Mouse (Mus musculus): ENCODE data around the gene Prkaca. TPM values are rescaled to one million over a fixed set of nuclear protein-coding genes. Genes with fewer than 3 reads are reported as not detected.

Prkaca gene
- polyA plus RNA-seq, 1 experiment, result 75.1 TPM

GRCm38 (mm10) chr8:84042948-84043342 is 70.2 kb downstream of the Prkaca start:
- no peaks in the 10 kb centered on the region for H3K27me3 ChIP-seq (ENCODE audit: control insufficient read depth, insufficient read depth, insufficient read length)

GRCm38 (mm10) chr8:84044103-84044502 is 71.3 kb downstream of the Prkaca start:
- no peak for TF ChIP-seq MYOG (IDR thresholded peaks at IDR 0.05; ENCODE audit: control insufficient read depth, extremely low read depth, insufficient read length)
- no peak for TF ChIP-seq CEBPB (IDR thresholded peaks at IDR 0.05; ENCODE audit: low read depth)
- no peak for TF ChIP-seq FOSL1 (IDR thresholded peaks at IDR 0.05; ENCODE audit: insufficient read depth, low read length, poor library complexity, severe bottlenecking)
- no peak for TF ChIP-seq CTCF (IDR thresholded peaks at IDR 0.05; ENCODE audit: control insufficient read depth, insufficient read depth, insufficient read length)
- TF ChIP-seq MAX (IDR thresholded peaks at IDR 0.05), result no peak
- no peak for TF ChIP-seq USF1 (IDR thresholded peaks at IDR 0.05; ENCODE audit: low read depth)
- TF ChIP-seq MYOD1 (IDR thresholded peaks at IDR 0.05; ENCODE audit: control insufficient read depth, insufficient read length, low read depth), result no peak
- no peaks in the 10 kb centered on the region for H3K27me3 ChIP-seq (ENCODE audit: control insufficient read depth, insufficient read depth, insufficient read length)

More at GRCm38 (mm10) chr8:84042948-84043342, 70.2 kb downstream of the Prkaca start:
- no peak for TF ChIP-seq FOSL1 (IDR thresholded peaks at IDR 0.05; ENCODE audit: insufficient read depth, low read length, poor library complexity, severe bottlenecking)
- TF ChIP-seq MYOG (IDR thresholded peaks at IDR 0.05; ENCODE audit: control insufficient read depth, extremely low read depth, insufficient read length), result no peak
- TF ChIP-seq CEBPB (IDR thresholded peaks at IDR 0.05; ENCODE audit: low read depth), result no peak
- TF ChIP-seq CTCF (IDR thresholded peaks at IDR 0.05; ENCODE audit: control insufficient read depth, insufficient read depth, insufficient read length), result no peak
- TF ChIP-seq MAX (IDR thresholded peaks at IDR 0.05), result no peak
- TF ChIP-seq MYOD1 (IDR thresholded peaks at IDR 0.05; ENCODE audit: control insufficient read depth, insufficient read length, low read depth), result no peak
- no peak for TF ChIP-seq USF1 (IDR thresholded peaks at IDR 0.05; ENCODE audit: low read depth)
- Histone ChIP-seq H3K79me3 (ENCODE audit: low read depth) (no peaks in the 10 kb centered on the region), H3K79me2 (ENCODE audit: control insufficient read depth, insufficient read depth) (no peaks in the 10 kb centered on the region), H3K36me3 (ENCODE audit: control insufficient read depth, insufficient read depth) (no peaks in the 10 kb centered on the region), H3ac (ENCODE audit: control insufficient read depth, insufficient read length, low read depth) (no peak overlapping the region), H3K4me3 (ENCODE audit: insufficient read depth, poor library complexity, severe bottlenecking) (no peak overlapping the region)

GRCm38 (mm10) chr8:84044900-84045299 is 72.1 kb downstream of the Prkaca start, which contains the start of gene Rln3:
Rln3 (minus strand) TSS chr8:84045000.
- H3ac ChIP-seq (ENCODE audit: control insufficient read depth, insufficient read length, low read depth), result no peak within 1 kb of the TSS
- H3K79me3 ChIP-seq (ENCODE audit: low read depth), result no peaks in the 10 kb centered on the region
- TF ChIP-seq MYOG (IDR thresholded peaks at IDR 0.05; ENCODE audit: control insufficient read depth, extremely low read depth, insufficient read length), result no peak
- no peak for TF ChIP-seq CTCF (IDR thresholded peaks at IDR 0.05; ENCODE audit: control insufficient read depth, insufficient read depth, insufficient read length)
- TF ChIP-seq CEBPB (IDR thresholded peaks at IDR 0.05; ENCODE audit: low read depth), result no peak
- no peak for TF ChIP-seq MYOD1 (IDR thresholded peaks at IDR 0.05; ENCODE audit: control insufficient read depth, insufficient read length, low read depth)
- no peak for TF ChIP-seq MAX (IDR thresholded peaks at IDR 0.05)
- no peak for TF ChIP-seq FOSL1 (IDR thresholded peaks at IDR 0.05; ENCODE audit: insufficient read depth, low read length, poor library complexity, severe bottlenecking)
- TF ChIP-seq USF1 (IDR thresholded peaks at IDR 0.05; ENCODE audit: low read depth), result no peak
- no peaks in the 10 kb centered on the region for H3K79me2 ChIP-seq (ENCODE audit: control insufficient read depth, insufficient read depth)
- H3K36me3 ChIP-seq (ENCODE audit: control insufficient read depth, insufficient read depth), result no peaks in the 10 kb centered on the region
- H3K27me3 ChIP-seq (ENCODE audit: control insufficient read depth, insufficient read depth, insufficient read length), result no peaks in the 10 kb centered on the region
- H3K4me3 ChIP-seq (ENCODE audit: insufficient read depth, poor library complexity, severe bottlenecking), result no peak within 1 kb of the TSS

More at GRCm38 (mm10) chr8:84044103-84044502, 71.3 kb downstream of the Prkaca start:
- Histone ChIP-seq H3K79me2 (ENCODE audit: control insufficient read depth, insufficient read depth) (no peaks in the 10 kb centered on the region), H3ac (ENCODE audit: control insufficient read depth, insufficient read length, low read depth) (no peak overlapping the region), H3K79me3 (ENCODE audit: low read depth) (no peaks in the 10 kb centered on the region), H3K4me3 (ENCODE audit: insufficient read depth, poor library complexity, severe bottlenecking) (no peak overlapping the region), H3K36me3 (ENCODE audit: control insufficient read depth, insufficient read depth) (no peaks in the 10 kb centered on the region)

Small RNA genes lying within 50 kb of the gene (microRNA-seq; reads per million reads assigned to microRNA genes)
- not detected for gene Gm44330 (ENCODE audit: borderline microRNAs expressed)
- gene Gm44450 (ENCODE audit: borderline microRNAs expressed), result not detected
- 1.6 reads per million, percentile 35 among the genes with 10 or more reads in this experiment for gene Mir1199 (ENCODE audit: borderline microRNAs expressed)
- 0.20 reads per million for gene Mir8111 (ENCODE audit: borderline microRNAs expressed)

Other genes starting within 250 kb of the Prkaca start
- gene Adgre5, start 231.7 kb upstream of the Prkaca start, polyA plus RNA-seq (2012; fragmentation: generic; extraction: Trizol), result 114 TPM
- gene Adgrl1, start 72.9 kb upstream of the Prkaca start, polyA plus RNA-seq (2012; fragmentation: generic; extraction: Trizol), result 16.6 TPM
- gene Gm10644, start 17.8 kb upstream of the Prkaca start, polyA plus RNA-seq (2012; fragmentation: generic; extraction: Trizol), result 0.08 TPM
- 140 TPM for gene Asf1b, start 17.5 kb upstream of the Prkaca start, polyA plus RNA-seq (2012; fragmentation: generic; extraction: Trizol)
- 69.7 TPM for gene Samd1, start 24.7 kb downstream of the Prkaca start, polyA plus RNA-seq (2012; fragmentation: generic; extraction: Trizol)
- gene 1700067K01Rik, start 28.5 kb downstream of the Prkaca start, polyA plus RNA-seq (2012; fragmentation: generic; extraction: Trizol), result 0.12 TPM
- 1.5 TPM for gene 2210011C24Rik, start 39.2 kb downstream of the Prkaca start, polyA plus RNA-seq (2012; fragmentation: generic; extraction: Trizol)
- gene Palm3, start 48.5 kb downstream of the Prkaca start, polyA plus RNA-seq (2012; fragmentation: generic; extraction: Trizol), result 3.5 TPM
- 0.49 TPM for gene Il27ra, start 69.6 kb downstream of the Prkaca start, polyA plus RNA-seq (2012; fragmentation: generic; extraction: Trizol)
- gene Rln3, start 72.0 kb downstream of the Prkaca start, polyA plus RNA-seq (2012; fragmentation: generic; extraction: Trizol), result not detected
- gene Gm10643, start 92.1 kb downstream of the Prkaca start, polyA plus RNA-seq (2012; fragmentation: generic; extraction: Trizol), result 0.49 TPM
- 9.8 TPM for gene Rfx1, start 93.8 kb downstream of the Prkaca start, polyA plus RNA-seq (2012; fragmentation: generic; extraction: Trizol)
- 45.2 TPM for gene Dcaf15, start 131.8 kb downstream of the Prkaca start, polyA plus RNA-seq (2012; fragmentation: generic; extraction: Trizol)
- 10.3 TPM for gene Podnl1, start 153.0 kb downstream of the Prkaca start, polyA plus RNA-seq (2012; fragmentation: generic; extraction: Trizol)
- gene Cc2d1a, start 174.9 kb downstream of the Prkaca start, polyA plus RNA-seq (2012; fragmentation: generic; extraction: Trizol), result 25.2 TPM
- gene 4930432K21Rik, start 175.0 kb downstream of the Prkaca start, polyA plus RNA-seq (2012; fragmentation: generic; extraction: Trizol), result 0.61 TPM
- 1.1 TPM for gene Nanos3, start 212.2 kb downstream of the Prkaca start, polyA plus RNA-seq (2012; fragmentation: generic; extraction: Trizol)